Mouse (Mus musculus) monocyte, adult 5-6 weeks (primary cell): ENCODE measurements around the gene Stxbp5l. TPM values are rescaled to one million over a fixed set of nuclear protein-coding genes. Genes with fewer than 3 reads are reported as not detected.
"Not testable (repeated sequence)": the region's sequence is repeated elsewhere in the genome, so short reads cannot be mapped to it uniquely, and the experiment has no call there.

Experiments used
- ATAC-seq: fragments of 153-309, 156-312 bp; replicated peaks from 2 replicates; pipeline ENCODE4 v1.8.0; 2017; ENCODE audit warnings: mild to moderate bottlenecking; ENCODE audit not compliant: low TSS enrichment, insufficient number of reproducible peaks, severe bottlenecking, poor library complexity, low FRiP score
- total RNA-seq: library from RNA; stranded (forward); fragments of 200-1000, 200-491, 200-594 nt; gene quantifications from 3 replicates; pipeline ENCODE4 v1.2.3, GENCODE M21; 2017

Gene Stxbp5l
- not detected in 3 replicates for total RNA-seq

DNA sequence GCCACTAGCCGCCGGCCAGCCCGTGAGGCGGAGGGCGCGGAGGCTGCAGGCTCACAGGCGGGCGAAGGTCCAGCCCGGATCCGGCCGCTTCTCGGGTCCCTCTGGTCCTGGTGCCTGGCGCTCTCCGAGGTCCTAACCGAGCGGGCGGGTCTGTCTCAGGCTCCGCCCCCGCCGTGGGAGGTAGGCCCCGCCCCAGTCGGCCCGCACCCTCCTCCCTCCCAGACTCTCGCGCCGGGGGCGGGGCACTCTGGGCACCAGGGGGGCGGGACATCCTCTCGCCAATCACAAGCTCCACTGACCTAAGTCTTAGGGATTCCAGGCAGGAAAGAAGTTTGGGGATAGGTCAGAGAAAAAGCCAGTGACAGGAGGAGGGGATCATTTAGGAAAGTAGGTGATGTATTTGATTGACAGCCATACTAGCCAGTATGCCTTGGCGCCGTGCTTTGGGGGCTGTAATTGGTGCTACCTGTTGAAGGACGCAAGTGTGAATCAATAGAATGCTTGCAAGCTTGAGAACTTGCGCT is at the start of gene Stxbp5l:
Gene Stxbp5l (minus strand): TSS at position 142 of the 524 bp plus-strand sequence.
- ATAC-seq = no peak

DNA sequence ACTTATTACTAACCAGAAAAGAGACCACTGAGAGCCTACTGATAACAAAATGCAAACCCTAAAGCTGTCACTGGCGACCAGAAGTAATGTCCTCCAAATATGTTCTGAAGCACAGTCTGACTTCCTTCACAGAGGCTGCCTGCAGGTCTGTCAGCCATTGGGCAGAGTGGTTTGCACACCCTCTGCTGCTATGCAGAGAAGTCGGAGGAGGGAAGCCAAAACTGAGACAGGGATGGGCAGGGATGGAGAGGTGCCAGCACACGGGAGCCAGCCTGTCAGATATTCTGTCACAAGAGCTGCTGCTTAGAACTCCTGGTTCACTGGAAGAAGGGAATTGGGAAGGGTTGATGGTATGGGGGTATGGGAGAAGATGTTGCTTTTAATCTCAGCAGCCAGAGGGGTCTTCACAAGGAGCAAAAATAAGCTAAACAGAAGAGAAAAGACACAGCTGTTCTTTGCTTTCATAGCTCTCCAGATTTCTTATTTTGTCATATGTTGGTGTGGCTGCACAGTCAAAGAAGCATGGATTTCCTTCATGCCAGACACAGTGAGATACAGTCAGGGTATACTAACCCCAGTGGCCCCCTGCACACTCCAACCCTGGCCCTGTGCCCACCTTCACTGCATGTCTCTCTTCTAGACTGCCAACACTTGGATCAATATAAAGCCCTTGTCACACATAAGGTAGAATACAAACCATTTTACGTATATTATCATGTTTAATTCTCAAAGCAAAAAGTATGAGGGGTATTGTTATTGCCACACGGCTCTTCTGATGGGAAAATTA is 48.8 kb upstream of the Stxbp5l start:
- no peak for ATAC-seq

DNA sequence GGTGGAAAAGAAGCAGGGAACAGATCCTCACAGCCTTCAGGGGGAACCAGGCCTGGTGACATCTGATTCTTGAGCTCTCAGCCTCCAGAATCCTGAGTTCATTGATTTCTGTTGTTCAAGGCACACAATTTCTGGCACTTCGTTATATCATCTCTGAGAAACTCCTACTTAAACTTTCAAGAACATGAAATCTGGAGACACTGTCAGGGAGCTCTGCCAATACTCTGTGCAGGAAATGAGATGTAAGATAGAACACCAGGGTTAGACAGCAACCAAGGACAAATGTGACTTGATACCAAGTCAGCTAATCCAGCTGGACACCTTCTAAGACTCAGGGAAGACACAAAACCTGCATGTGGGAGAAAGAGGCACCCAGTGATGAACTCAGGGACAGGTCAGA is 40.7 kb upstream of the Stxbp5l start:
- ATAC-seq = no peak

DNA sequence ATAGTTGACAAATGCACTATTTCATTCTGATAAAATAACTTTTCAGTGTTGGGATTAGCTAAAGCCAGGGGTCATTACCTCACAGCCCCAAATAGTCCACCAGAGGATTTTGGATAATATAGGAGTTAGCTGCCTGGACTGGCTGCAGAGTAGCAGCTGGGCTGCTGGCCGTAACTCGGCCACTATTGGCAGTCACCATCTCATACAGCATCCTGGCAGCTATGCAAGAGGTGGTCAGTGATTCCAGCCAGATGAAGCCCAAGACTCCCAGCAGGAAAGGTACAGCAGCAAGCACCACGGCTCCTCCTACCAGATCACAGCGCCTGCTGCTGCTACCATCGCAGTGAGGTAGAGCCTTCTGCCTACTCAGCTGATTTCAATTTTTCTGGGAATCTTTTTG is 38.1 kb upstream of the Stxbp5l start:
- no peak for ATAC-seq

DNA sequence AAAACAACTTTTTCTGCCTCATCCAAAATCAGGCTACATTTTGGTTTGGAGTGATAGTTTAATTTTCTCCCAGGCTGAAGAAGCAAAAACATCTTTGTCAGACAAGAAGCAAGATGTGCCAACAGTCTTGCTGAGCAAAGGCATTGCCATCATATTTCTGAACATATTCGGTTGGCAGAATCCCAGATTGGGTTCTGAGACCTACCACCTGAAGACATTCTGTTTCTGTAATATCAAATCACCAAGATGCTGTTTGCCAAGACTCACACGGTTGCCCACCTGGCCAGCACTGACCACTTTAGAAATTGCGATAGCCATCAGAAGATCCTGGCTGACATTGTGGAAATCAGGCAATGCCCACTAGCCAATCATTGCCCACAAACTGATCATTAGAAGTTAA is 37.1 kb upstream of the Stxbp5l start:
- no peak for ATAC-seq

DNA sequence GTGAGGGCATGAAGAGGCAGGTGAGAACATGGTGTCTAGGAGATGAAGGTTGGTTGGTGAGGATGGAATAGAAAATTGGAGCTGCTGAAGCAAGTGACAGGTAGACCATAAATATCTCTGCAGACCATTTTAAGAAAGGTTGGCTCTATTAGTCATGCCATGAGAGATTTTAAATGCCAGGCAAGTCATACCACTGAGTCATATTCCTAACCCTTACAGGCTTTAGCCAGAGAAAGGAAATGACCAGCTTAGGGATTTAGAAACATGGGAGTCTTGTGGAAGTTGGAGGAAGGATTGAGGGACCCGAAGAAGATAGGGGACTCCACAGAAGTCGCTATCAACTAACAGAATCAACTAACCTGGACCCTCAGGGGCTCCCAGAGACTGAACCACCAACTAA is 35.8 kb upstream of the Stxbp5l start:
- no peak for ATAC-seq

DNA sequence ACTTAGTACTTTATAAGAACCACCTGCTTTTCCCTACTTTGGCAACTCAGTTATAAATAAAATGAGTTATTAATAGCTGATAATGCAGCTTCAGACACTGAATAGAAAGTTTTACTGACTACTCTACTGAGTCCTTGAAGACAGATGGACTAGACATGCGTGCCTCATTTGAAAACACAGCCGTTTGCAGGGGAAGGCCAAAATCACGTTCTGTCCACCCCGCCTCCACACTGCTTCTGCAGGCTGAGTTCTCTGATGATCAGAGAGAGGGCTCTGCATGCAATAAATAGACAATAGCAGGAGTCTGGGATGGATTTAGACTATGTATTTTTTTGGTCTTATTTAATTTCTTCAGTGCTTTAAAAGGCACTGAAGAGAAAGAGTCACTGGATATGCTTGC is 20.8 kb upstream of the Stxbp5l start:
- no peak for ATAC-seq

DNA sequence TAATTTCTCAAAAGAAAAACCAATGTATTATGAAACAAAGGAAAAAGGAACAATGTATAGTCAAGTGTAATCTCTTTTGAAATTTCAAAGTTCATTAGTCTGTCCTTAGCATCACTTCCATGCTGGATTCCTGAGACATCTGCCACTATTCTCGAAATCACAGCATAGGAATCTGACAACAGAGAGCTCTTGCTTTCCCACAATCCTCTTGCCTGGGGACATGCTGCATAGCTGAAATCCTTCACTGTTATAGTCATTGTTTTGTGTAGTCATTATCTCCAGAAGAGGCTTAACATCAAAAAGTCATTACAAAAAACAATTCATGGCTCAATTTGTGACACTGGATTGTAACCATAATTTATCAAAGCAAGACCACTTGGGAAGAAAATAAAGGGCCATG is 20.2 kb upstream of the Stxbp5l start:
- no peak for ATAC-seq

DNA sequence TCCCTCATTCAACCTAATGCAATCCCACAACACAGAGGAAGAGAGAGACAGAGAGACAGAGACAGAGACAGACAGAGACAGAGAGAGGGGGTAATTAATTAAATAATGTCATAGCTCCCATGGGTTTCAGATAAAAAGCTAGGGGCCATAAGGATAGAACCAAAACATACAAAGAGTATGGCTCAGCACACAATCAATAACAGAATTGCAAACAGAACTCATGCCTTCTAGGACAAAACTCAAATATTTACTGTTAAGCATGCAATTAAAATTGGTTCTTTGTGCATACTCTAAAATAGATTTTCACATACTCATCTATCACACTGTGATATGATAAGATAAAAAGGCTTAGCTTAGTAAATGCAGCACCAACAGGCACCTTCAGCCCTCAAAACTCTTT is 5.2 kb upstream of the Stxbp5l start:
- no peak for ATAC-seq

DNA sequence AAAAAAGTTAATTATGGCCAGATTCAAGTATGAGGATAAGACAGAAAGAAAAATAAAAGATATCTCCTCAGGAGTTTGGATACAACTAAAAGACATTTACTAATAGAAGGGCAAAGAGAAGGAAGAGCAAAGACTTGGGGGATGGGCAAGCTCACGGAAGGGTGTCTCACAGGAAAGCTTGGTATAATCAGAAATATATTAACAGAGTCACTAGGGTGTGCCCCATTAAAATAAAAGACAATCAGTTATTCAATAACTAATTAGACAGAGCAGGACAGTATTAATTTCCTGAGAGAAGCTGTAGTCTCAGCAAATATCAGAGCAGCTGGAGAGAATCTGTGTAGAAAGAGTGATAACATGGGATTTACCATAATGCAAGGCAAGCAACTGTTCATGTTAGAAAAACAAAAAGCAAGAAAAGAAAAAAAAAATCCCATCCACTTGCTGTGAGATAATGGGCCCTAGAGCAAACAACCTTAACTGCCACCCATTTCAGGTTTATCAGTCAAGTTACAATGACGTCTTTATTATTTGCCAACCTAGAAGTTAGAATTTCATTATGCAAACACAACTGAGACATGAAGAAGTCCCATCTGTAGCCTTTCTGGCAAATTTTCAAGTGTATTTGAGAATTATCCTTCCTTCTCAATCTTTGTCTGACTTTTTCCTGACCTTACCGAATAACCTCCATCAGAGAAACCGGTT is 4.6 kb upstream of the Stxbp5l start:
- no peak for ATAC-seq

DNA sequence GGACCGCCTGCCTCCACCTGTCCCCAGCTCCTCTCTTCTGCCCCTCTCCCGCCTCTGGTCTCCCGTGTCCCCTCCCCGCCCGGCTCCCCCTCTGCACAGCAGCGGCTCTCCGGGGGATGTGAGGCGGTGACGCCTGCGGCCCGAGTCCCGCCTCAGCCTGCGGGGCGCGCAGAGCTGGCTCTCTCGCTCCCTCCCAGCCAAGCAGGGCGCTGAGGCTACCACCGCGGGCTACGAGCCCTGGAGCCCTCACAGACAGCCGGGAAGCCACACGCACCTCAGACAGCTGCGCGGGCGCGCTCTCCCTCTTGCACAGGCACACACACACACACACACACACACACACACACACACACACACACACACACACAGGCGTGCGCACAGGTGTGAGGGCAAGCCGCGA is 393 bp downstream of the Stxbp5l start:
- ATAC-seq = no peak

DNA sequence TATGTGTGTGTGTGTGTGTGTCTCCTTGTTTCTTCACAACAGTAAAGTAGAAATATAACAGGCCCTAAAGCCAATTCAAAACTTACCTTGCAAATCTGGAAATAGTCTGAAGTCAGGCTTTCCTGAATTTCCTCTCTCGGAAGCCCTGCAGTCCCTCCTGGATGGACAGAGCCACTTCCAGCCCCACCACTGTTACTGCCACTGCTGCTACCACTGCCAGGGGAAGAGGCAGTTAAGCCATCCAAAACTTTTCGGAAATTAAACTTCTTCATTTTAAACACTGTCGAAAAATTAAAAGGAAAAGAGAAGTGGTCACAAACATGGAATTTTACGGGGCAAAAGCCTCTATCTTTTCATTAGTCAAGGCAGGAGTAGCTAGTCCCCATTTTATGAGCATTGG is 1.3 kb downstream of the Stxbp5l start:
- no peak for ATAC-seq

DNA sequence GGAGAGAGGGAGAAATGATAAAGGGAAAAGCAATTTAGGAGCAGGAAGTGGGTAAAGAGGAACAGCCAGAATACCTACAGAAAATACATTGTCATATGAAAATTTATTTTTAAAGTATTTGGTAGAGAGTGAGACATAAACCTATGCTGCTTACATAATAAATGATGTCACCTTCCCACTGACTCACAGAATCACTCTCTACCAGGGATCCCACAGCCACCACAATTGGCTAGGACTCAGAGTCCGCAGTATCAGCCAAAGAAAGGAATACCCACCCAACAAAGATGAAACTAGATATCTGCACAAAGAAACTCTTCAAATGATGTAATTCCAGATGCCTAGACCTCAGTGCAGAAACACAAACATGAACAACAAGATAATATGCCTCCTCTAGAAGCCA is 12.0 kb downstream of the Stxbp5l start:
- no peak for ATAC-seq

DNA sequence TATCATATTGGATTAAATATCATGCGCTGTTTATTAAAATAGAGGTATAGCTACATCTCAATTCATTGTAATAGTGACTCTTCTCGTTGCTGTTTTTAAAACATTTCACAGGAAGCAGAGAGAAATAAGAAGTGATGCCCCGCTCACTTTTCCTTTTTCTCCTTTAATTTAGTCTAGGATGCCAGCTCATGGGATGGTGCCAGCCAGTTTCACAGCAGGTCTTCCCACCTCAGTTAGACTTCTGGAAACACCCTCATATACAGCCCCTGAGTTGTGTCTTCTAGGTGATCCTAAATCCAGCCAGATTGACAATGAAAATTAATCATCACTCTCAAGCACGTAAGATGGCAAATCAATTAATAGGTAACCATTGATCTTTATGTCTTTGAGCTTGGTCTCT is 17.3 kb downstream of the Stxbp5l start:
- ATAC-seq = no peak

DNA sequence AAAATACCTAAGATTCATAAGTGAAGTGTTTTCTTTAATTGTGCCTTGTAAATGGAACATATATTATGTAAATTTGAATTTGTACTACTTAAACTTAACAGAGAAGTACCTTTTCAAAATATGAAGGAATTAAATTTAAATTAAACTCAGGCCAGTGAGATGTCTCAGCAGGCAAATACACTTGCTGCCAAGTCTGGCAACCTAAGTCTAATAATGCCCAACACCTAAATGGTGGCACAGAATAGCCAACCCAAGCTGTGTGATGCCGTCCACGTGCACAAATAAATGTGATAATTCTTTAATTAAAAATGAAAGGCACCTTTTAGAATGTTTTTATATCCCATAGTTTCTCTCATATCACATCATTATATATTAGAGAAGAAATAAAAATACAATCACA is 20.8 kb downstream of the Stxbp5l start:
- ATAC-seq = no peak

DNA sequence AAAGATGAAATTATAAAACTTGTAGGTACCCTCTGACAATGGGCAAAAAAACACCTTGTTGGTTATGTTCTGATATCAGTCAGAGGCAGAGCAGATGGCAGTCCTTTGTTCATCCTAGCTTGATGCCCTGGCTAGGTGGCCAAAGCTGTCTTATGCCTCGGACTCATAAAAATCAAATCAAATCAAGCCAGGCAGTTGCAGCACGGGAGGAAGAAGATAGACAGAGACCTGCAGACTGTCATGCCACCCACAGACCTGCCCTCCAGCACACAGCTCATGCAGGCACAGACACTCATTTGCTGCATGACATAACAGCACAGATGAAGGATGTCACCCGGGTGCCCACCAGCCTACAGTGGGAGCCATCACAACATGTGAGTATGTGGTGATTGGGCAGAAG is 29.1 kb downstream of the Stxbp5l start:
- no peak for ATAC-seq

DNA sequence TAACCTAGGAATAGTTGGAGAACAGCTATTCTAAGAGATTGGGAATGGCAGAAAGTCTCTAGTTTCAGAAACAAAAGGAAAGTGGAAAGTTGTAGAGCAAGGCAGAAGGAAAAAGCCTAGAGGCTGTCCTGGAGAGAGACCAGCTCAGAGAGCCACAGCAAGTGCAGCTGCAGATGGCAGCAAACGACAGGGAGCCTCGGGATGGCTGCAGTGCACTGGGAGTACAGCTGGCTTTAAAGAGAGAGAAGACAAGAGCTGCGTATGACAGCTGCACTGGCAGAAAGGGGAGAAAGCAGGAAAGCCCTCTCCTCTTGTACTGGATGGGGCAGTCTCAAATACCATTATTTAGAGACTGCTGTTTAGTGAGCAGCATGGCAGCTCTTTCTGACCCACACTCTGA is 37.7 kb downstream of the Stxbp5l start:
- no peak for ATAC-seq

DNA sequence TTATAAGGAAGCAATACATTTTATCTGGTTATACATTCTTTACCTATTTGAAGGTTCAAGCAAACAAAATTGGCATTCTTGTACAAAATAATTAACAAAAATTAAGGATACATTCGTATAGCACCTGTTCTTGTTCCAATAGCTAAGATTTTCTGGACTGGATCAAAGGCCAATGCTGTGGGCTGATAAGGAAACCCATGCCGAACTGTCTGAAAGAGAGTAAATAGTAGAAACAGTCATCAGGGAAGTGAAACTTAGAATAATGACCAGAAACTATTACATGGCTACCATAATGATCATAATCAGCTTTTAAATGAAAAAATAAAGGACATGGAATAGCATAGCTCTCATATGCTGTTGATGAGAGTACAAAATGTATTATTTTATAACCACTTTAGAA is 39.8 kb downstream of the Stxbp5l start:
- ATAC-seq = no peak

DNA sequence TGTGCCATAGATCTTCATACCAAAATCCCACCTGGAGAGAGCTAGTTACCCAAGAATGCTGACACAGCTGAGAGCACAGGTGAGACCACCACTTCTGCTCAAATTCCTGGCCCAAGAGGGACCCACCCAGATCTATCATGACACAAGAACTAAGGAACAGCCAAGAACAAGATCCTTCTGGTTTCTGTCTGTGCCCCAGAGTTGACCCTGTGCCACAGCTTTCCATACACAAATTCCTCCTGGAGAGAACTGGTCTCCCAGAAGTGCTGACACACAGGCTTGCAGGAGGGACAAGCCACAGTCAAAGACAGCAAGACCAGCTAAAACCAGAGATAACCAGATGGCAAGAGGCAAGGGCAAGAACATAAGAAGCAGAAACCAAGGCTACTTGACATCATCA is 43.3 kb downstream of the Stxbp5l start:
- ATAC-seq = not testable (repeated sequence)

DNA sequence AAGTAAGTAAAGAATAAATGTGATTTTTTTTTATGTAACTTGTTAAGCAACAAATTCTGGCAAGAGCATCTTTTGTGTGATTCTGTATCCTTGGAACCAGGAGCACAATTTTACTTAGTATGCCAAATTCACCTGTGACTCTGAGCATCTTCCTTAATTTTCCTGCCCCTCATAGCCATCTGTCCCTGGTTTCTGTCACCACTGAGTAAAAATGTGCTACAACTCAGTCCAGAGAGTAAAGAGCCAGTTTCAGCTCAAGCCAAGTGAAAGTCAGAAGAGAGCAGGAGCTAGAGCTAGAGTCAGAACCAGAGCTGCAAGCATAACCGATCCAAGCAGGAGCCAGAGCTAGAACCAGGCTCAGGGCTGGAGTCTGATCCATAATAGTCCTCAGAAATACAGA is 46.6 kb downstream of the Stxbp5l start:
- ATAC-seq = no peak
